Mouse (Mus musculus) kidney, adult 9 months (tissue): ENCODE data around the gene Slc35b3.
A peak's percentile ranks its signal among the peaks of the same experiment; 100 is the strongest.

Source experiments
- DNase-seq: peaks from one replicate; pipeline ENCODE4 v3.0.0; 2022

Slc35b3 gene

DNA sequence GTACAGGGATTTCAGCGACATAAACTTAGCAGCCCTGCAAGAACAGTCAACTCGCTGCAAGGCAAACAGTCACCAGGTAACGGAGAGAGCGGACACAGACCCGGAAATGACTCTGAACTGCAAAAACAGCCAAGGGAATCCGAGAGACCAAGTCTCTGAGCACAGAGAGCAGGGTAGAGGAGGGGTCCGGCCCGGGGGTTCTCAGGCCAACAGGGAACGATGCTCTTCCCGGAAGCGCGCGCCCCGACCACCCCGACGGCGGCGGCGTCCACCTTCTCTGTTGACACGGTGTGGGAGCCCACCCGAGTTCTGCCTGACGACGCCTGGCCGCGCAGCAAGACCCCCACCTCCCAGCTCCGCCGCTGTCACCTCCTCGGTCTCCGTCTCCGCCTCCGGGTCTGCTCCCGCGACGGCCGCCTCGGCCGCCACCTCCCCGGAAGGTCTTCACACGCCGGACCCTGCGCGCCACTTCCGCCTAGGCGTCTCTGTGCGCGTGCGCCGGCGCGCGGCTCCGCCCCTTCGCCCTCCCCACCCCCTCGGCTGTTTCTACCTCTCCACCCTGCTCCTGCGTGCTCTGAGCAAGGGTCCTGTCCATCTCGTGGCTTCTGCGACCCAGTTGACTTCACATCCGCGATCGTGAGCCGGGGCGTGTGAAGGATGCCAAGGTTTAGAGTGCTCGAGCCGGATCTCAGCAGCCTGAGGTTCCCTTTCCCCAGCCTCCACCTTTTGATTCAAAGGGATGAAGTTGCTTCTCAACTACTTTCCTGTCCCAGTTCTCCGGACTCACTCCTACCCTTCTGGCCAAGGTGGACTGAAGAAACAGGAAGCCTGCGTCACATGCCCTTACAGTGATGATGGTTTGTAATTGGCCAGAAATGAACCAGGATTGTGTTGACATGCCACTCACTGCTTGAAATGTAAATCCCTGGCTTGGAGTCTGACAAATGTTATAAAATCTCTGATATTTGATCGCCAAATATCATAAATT, at the start of gene Slc35b3:
Gene Slc35b3, minus strand, starts transcription at position 813 of the 988 bp plus-strand sequence.
- DNase-seq = peak; percentile 84

DNA sequence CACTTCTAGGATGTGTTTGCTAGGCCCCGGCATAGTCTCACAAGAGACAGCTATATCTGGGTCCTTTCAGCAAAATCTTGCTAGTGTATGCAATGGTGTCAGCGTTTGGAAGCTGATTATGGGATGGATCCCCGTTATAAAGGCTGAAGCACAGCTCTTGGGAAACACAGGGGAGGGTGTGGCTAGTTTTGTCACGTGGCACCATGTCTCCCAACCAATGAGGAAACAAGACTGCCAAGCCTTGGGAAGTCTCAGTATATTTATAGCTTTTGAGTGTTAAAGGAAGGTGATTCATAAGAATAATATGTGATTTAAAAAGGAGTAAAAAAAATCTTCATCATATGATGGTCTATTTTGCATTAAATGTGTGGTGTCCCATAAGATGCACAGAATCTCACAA, 49.6 kb upstream of the Slc35b3 start:
- DNase-seq = no peak

GRCm38 (mm10) chr13:39003101-39003762, 42.6 kb upstream of the Slc35b3 start:
- no peak for DNase-seq

DNA sequence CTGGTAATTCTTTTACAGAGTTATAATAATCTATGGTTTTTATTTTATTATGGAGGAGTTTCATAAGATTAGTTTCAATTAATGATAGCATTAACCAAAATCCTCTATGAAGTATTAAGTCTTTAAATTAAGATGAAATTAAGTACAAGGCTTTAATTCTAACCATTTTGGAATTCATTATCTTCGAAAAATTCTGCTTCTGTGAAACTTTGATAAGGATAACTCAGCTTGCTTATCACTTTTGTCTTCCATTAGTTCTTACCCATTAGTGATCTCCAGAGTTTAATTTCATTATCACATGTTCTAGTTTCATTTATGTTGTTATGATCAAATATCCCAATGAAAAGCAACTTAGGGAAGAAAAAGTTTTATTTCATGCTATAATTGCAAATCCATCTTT, 41.7 kb upstream of the Slc35b3 start:
- DNase-seq = no peak

- DNase-seq = no peak
Measured at GRCm38 (mm10) chr13:39001434-39001833, 40.8 kb upstream of the Slc35b3 start.

GRCm38 (mm10) chr13:38998958-38999357, 38.3 kb upstream of the Slc35b3 start:
- no peak for DNase-seq

- DNase-seq = peak; percentile 50
Measured at GRCm38 (mm10) chr13:38992529-38992928, 31.9 kb upstream of the Slc35b3 start.

DNA sequence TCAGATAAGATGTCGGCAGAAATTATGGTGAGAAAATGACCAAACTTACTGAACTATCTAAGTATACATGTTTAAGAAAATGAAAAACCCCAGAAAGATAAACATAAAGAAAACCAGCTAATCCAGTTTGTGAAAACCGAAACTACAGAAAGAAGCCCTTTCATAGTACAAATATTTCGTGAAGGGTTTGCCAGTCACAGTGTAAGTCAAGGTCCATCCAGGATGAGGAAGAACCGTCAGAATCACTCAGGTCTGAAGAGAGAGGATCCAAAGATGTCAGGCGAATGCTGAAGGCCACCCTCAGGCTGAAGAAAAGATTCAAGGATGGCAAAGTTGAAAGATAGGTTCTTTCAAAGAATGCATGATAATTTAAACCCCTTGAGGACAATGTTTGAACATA, 23.1 kb upstream of the Slc35b3 start:
- DNase-seq = no peak

DNA sequence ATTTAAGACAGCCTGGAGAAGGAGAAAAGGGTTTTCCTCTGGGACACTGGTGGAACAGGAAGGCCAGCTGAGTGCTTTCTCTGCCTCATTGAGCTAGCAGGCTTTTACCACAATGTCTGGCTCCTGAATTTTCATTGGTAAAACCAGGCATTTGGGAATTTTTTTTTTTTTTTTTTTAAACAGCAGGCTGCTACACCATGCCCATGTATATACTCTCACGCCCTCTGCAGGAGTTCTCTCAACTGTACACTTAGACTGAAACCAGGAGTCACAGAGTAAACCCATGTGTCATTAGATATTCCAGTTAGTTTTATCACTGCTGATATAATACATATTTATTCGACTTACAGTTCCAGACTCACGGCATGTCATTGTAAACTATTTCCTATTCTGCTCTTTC, 20.2 kb upstream of the Slc35b3 start:
- DNase-seq = no peak

DNA sequence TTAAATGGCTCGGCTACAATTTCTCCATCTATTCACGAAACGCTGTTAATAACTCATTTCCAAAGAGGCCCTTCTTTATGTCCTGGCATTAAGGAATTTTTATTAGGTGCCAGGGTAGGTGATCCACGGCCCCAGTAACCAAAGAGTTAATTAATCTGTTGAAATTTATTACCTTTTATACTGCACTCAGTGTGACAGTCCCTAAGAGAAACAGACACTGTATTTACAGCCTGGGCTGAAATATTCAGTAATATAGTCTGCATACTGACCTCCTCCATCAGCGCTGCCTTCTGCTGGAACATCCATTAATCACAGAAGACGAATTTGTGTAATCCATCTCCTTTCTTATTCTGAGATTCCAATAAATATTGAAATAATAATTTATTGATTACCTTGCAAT, 16.3 kb upstream of the Slc35b3 start:
- no peak for DNase-seq

GRCm38 (mm10) chr13:38975853-38976252, 15.2 kb upstream of the Slc35b3 start:
- DNase-seq = no peak

- DNase-seq = no peak
Measured at GRCm38 (mm10) chr13:38972602-38973001, 11.9 kb upstream of the Slc35b3 start.

- DNase-seq = no peak
Measured at GRCm38 (mm10) chr13:38971047-38971446, 10.4 kb upstream of the Slc35b3 start.

DNA sequence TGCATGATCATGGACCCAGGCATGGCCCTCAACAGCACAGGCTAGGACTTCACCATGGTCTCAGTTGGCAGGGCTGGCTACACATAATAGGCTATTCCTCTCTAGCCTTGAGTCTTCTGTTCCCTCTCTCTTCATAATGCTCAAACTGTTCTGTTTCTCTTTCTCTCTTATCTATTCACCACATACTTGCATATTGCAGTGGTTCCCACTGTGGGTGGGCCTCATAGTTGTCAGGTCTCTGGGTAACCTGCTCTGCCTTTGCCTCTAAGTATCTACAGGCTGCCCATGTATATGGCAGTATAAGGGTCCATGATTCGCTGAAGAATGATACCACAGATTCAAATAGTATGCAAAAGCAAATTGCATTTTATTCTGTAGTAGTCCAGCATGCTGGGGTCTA, 6.8 kb upstream of the Slc35b3 start:
- no peak for DNase-seq

- DNase-seq = no peak
Measured at GRCm38 (mm10) chr13:38966922-38967448, 6.3 kb upstream of the Slc35b3 start.

DNA sequence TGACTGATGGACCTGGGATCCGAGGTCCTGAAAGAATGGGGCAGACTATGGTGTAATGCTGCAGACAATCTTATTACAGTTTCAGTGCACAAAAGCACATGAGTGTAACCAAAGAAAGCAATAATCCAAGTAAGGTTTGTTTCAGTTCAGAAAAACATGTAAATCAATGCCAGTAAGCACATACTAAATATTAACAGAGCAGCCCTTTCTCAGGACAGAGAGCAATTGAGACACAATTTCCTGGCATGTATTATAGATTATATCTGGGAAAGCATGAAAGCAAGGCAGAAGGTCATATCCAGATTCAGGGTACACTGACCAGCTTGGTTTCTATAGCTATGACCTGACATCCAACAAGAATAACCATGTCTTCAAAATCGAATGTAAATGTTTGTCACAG, 2.1 kb upstream of the Slc35b3 start:
- DNase-seq = peak; percentile 51

- no peak for DNase-seq
Measured at GRCm38 (mm10) chr13:38958037-38958436, 2.6 kb downstream of the Slc35b3 start.

DNA sequence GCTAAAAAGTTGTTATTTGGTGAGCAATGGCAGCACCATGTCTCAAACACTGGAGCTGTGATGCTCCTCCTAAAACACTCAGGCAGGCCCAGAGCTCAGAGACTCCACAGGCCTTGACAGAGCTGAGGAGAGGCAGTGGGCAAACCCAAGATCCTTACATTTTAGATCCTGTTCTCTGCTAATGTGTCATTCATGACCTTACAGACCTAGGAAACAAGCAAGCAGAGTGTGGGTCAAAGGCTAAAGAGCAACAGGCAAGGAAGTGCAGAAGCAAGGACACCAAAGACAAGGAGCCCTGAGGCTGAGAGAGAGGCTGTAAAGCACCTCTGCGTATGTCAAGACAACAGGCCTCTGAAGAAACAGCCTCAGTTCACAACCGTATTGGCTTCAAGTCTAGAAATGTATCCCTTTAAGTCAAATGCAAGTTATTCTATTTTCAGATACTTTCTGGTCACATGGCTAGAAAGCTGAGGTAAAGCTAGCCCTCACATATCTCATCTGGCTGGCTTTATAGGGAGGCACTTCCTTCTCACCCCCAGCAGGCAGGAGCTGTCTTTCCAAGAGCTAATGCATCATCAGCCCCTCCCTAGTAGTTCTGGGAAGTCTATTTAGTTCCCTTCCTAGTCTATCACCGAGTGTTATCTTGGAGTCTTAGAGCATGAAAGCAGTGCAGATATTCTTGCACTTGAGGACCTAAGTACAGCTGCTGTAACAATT, 14.2 kb downstream of the Slc35b3 start:
- DNase-seq = no peak

DNA sequence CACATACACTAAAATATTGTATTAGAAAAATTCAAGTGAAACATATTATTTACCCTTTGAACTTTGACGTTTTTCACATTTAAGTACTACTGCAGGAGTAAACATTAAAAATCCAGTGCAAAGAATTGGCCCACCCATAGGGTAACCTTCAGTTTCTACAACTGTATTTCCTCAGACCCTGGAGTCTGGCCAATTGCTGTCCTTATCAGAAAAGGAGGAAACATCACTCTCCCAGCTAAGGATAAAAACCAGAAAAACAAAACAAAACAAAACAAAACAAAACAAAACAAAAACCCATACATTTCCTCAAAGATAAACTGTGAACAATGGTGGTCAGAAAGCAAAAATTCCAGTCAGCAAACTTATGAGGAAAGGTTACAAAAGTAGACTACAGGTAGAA, 14.9 kb downstream of the Slc35b3 start:
- no peak for DNase-seq

DNA sequence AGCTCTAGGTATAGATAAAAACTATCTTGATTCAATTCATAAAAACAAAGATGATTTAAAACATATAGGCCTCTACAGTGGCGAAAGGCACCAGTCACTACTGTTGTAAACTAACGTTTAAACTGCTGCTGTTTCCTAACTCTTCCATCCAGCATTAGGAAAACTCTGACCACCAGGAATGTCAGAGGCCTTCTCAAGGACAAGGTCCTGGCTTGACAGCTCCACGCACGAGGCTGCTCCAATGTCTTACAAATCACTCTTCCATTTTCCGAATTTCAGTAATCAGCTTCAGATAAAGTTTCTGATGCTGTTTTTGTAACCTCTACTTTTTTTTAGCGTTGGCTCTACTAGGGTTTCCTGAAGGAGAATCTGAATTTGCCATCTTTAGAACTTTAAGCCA, 15.7 kb downstream of the Slc35b3 start:
- DNase-seq = no peak

DNA sequence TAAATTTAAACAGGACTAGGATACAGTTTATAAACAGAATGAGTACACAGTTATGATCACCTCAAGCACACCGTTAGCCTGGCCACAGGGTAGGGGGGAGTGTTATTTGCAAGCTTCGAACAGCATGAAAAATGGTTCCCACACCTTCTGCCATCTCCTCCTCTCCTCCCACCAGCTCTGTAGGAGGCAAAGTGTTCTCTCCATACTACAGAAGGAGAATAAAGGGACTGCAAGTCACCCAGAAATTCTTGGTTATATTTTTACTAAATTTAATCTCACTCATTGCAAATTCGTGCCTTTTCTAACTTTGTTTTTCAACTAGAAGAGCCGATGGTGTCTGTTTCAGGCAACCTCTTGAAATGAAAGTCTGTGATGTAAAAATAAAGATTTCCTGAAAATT, 18.9 kb downstream of the Slc35b3 start:
- no peak for DNase-seq

- no peak for DNase-seq
Measured at GRCm38 (mm10) chr13:38941280-38941679, 19.4 kb downstream of the Slc35b3 start.

DNA sequence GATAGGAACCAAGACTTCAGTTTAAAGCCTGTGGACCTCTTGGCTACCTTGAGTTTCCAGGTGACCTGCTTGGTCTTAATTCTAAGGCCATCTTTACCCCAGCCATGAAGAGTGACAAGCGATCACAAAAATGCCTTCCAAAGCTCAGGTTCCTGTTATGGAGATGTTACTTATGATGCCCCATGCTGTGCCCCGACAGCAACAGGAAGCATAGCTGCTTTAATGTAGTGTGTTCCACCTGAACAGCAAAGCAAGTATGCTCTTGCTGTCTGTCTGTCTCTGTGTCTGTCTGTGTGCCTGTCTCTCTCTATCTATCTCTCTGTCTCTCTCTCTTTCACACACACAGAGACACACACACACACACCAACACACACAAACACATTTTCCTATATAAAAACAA, 22.2 kb downstream of the Slc35b3 start:
- DNase-seq = no peak
